Mouse (Mus musculus) adrenal gland, adult 2 months (tissue): Measurements from ENCODE around the gene Usp46. TPM values are rescaled to one million over a fixed set of nuclear protein-coding genes. Genes with fewer than 3 reads are reported as not detected.

Source experiments
- DNase-seq: peaks from one replicate; pipeline ENCODE4 v3.0.0; 2021
- polyA plus RNA-seq: library from polyadenylated mRNA; depleted of rRNA; stranded (reverse); fragments of >200 nt; gene quantifications from 2 replicates; pipeline ENCODE4 v1.2.3, GENCODE M21; 2012
- total RNA-seq, 2 experiments: library from RNA; stranded (reverse); gene quantifications; 2 replicates each; pipeline ENCODE4 v1.2.3; 2021

Gene Usp46
- total and polyA plus RNA-seq, 3 experiments: 1.5 to 32.6 (median 29.5) TPM

GRCm38 (mm10) chr5:74068714-74069321, 587 bp upstream of the Usp46 start:
- DNase-seq: peak; percentile 88

DNA sequence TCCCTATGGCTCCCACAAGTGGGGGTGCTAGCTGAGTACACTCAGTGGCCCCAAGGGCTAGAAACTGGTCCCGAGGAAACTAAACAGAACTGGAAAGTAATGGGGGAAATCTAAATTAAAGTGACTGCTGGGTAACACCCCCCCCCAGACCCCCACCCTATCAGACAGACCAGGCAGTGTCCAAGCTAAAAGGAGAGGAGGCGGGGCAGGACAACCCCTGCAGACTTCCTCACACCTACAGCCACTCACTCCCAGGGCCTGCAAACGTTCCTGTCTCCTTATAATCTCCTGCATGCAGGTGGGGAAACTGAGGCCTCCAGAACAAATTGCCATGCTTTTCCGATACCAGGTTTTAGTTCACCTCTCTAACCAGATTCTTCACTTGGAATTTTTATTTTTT, 885 bp downstream of the Usp46 start:
- peak; percentile 16 for DNase-seq

DNA sequence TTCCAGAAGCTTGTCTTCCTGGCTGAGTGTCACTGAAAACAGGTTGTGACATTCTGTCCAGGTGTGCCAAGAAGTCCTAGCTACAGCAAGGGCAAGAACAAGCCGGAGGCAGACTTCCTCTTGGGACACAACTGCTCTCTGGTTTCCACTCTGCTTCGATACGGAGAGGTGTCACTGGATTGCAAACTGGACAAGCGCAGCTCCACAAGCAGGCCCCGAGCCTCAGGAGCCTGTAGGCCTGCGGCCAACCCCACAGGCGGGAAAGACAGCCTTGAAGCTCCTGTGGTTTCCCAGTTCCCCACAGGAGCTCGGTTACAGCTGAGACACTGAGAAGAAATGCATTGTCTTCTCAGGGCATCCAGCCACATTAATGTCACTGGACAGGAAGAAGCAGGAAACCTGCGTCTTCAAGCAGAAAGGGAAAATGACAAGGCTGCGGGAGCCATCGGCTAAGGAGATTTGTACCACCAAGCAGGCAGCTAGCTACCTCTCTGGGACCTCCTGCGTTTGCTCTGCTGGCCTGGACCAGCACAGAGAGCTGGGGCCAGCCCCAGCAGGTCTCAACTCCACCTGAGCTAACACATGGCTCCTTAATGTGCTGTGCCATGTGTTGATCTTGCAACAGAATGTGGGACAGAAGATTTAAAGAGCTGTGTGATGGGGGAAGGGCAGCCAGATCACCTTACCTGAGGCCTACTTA, 1.7 kb downstream of the Usp46 start:
- peak; percentile 66 for DNase-seq

DNA sequence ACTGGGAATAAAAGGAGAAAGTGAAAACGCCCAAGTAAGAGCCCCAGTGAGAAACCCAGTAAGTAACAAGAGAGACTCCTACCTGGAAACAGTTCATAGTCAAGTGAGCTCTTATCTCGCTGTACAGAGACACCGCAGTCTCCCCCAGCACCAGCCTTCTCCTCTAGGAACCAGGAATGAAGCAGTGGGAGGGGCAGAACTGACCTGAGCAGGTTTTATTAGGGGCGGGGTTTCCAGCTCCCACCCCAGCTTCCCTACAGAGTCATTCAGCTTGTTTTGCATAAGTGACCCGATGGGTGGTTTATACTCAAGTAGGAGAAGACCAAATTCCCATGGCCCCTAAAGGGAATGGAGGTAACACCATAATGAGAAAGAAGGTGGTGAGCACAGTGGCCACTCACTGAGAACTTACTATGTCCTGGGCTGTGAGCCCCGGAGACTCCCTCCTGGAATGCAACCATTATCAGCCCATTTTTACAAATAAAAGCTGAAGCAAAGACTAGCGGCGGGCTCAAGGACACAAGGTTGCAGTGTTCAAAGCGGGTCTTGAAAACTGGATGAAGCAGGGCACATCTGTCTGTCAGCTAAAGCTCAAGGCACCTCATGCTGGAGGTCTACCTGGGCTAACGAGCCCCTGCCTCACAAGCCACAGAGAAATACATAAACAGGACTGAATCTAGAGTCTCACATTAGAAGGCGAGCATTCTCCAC, 2.5 kb downstream of the Usp46 start:
- no peak for DNase-seq

GRCm38 (mm10) chr5:74064844-74065243, 3.4 kb downstream of the Usp46 start:
- DNase-seq: no peak

DNA sequence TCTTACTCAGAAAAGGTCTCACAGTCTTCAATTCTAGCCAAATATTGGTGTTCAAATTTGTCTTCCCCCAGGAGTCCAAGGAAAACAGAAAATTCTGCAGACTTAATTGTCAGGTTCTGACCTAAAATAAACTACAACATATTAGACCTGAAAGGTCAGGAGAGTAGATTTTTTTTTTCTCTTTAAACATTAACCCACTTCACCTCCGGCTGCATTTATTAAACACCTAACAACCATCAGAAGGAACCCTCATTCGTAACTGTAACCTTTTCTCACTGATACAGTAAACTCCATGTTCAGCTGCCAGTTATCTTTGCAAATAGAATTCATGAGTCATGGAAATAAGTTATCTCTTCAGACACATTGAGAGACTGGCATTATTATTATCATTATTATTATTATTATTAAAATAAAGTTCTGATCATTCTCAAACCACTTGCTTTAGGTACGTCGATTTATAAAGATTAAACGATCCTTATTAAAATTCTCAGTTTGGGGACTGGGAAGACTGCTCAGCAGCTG, 4.9 kb downstream of the Usp46 start:
- DNase-seq: no peak

GRCm38 (mm10) chr5:74062266-74062665, 6.0 kb downstream of the Usp46 start:
- DNase-seq: no peak

- no peak for DNase-seq
Observed at GRCm38 (mm10) chr5:74061408-74062047, 6.7 kb downstream of the Usp46 start.

- DNase-seq: no peak
Observed at GRCm38 (mm10) chr5:74052171-74052909, 15.9 kb downstream of the Usp46 start.

- DNase-seq: peak; percentile 74
Observed at GRCm38 (mm10) chr5:74051394-74052170, 16.6 kb downstream of the Usp46 start.

- DNase-seq: peak; percentile 75
Observed at GRCm38 (mm10) chr5:74050903-74051302, 17.3 kb downstream of the Usp46 start.

DNA sequence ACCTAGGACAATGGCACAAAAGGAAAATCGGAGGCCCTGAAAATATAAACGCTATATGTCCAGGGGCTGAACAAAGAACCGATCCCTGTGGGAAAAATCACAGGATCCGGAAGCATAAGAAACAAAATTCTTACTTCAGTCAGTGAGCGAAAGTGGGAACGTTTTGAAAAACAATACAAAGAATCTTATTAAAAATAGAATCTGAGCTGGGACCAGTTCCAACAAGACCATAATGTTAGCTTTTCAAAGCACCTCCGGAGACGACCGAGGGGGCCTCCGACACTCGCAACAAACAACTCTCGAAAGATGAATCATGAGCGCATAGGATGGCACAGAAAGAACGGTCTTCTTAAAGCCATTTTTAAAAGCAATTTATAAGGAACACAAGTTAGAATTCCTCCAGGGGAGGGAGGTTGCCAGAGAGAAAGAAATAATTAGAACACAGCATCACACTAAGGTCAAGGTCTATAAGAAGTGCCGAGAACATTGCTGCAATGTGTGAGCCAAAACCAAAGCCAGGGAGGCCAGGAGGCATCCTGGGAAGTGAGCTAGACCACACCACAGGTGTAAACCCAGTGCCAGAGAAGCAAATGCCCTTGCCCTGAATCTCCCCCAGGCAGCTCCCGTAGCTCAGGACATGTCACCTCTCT, 19.3 kb downstream of the Usp46 start:
- no peak for DNase-seq

DNA sequence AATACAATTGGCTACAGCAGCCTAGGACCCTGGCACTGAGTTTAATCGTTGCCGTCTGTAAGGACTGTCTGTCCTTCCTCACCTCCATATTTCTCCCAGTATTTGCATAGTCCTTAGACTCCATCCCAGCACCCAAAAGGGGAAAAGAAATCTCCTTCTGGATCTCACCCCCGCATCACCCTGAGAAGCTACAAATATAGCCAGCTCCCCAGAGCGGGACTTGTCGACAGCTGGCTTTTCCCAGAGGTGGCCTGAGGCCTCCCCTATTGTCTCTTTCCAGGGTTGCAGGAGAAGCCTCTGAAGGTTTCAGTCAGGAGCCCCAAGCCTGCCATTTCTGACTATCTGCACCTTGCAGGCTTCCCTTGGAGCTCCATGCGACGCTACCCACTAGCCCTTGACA, 23.6 kb downstream of the Usp46 start:
- DNase-seq: no peak

GRCm38 (mm10) chr5:74042796-74043340, 25.4 kb downstream of the Usp46 start:
- DNase-seq: no peak

- DNase-seq: no peak
Observed at GRCm38 (mm10) chr5:74040541-74040940, 27.7 kb downstream of the Usp46 start.

DNA sequence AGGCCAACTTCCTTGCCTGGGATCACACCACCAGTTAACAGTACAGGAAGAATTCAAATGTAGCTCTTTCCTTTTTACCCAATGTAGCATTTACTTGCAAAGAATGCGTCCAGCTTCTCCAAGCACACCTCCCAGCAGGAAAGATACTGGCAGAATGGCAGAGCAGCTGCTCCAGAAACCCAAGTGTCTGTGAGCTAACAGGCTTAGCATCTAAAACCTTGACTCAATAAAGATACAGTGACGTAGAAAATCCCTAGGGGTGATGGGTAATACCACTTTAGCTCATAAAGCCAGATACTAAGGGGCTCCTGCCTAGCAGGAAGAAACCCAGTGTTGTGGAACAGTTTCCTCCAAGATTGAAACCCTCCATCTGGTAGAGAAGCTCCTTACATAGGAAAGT, 32.8 kb downstream of the Usp46 start:
- no peak for DNase-seq

DNA sequence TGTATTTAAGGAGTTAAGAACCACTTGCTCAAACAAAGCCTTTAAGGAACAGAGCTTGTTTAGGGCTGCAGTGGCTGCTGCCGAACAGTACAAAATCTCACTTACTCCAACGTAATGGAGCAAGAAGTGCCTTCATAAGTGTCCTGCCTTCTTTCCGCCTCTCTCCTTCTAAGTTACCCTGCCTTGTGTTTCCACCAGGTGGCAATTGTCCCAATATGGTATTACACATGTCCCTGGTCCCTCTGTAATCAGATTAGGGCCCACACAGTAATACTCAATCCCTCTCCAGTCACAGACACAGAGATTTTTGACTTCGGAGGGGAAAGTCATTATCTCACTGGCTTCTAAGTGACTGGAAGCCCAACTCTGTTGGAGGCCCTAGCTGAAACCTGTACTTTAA, 34.1 kb downstream of the Usp46 start:
- DNase-seq: no peak

GRCm38 (mm10) chr5:74029787-74030186, 38.4 kb downstream of the Usp46 start:
- peak; percentile 42 for DNase-seq

DNA sequence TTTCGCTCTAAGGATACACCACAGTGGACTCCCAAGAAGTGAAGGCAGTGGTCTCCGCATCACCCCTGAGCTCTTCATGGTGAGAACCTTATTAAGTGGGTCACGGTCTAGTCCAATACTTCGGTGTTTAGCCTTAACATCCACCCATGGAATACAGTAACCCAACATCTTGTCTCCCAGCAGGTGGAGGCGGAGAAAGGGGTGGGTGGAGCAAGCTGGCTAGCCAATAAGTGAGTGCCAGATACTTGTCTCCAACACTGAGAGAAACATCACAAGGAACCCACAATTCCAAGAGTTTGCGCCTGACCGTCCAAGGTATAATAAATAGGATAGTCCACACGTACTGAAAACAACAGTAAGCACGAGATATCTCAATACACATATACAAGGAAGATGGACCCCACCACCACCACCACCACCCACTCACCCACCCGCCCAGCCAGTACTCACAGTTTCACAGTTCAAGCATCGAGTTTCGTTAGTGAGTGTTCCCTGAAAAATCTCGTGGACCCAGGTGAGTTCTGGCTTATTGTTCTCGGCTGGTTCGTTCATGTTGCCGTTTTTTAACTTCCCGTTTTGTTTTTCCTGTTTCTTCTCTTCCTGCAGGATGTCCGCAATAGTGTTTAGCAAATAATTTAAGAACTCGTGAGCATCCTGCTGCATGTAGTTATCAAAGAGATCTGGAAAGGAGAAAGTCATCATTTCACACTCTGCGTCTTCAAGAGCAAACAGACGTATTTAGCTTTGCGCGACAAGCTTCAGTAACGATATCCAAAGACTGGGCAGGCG, 39.3 kb downstream of the Usp46 start:
- no peak for DNase-seq
